Mouse (Mus musculus) bone marrow macrophage, adult 2 months (primary cell): ENCODE data around the gene Abcc2.

Source experiments
- CTCF ChIP-seq: IDR thresholded peaks from 2 replicates; pipeline ENCODE4 v1.5.1; 2012; ENCODE audit warnings: low read depth, mild to moderate bottlenecking, low read length, moderate library complexity
- POLR2A ChIP-seq: IDR thresholded peaks from 2 replicates; pipeline ENCODE4 v1.6.1; 2012; ENCODE audit warnings: mild to moderate bottlenecking, low read depth, low read length, borderline replicate concordance

DNA sequence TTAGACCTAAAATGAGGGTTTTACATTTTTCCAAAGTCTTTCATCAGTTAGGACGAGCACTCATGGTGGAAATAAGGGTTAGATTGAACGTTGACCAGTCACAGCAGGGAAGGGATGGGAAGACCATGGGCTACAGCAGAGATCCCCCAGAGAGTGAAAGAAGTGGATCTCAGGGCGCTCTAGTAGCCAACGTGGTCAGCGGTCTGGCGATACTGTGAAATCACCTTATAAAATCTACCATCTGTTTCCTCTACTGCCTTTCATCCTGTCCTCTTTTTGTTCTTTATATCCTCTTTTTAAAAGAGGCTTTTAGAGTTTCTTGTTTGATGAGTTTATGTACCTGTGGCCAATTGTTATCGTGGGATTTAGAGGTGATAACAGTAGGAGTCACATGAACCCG, 2.8 kb downstream of the Abcc2 start:
- no peak for TF ChIP-seq CTCF
- TF ChIP-seq POLR2A, result no peak
